Mouse (Mus musculus) embryonic stem cell, embryonic (primary cell): Measurements from ENCODE around the gene Cyb5r3.

Experiments
- CTCF ChIA-PET, 4 experiments: fragments of 300-600 bp in 2 of 4; fragments of 350-600 bp in 2 of 4; sonication (Branson Sonifier 250); formaldehyde crosslinking; loops; one replicate each; lab custom pipeline; 2022; ENCODE audit warnings: inconsistent platforms in 2 of 4; lab: Charles Lee
- POLR2A ChIA-PET, 4 experiments: fragments of 300-600 bp in 2 of 4; fragments of 350-600 bp in 2 of 4; sonication (Branson Sonifier 250); formaldehyde crosslinking; loops; one replicate each; lab custom pipeline; 2022; ENCODE audit warnings: antibody characterized with exemption in 4 of 4, inconsistent platforms in 1 of 4; lab: Charles Lee

Gene Cyb5r3

DNA sequence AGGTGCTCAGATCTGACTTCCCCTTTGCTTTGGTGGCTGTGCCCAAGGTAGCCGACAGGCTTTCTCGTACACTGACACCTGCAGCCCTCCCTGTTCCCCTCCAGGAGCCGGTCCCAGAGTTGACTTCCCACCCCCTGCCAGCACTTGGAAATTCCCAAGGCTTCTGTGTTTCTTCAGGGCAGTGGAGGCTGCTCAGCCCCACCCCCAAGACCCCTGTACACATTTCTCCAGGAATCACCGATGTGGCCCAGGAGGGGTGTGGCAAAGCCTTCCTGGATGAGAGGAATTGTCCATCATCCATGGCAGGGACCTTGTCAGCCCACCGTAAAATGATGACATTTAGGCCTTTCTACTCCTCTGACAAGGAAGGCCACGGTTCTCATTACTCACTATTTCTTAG, 61.1 kb downstream of the Cyb5r3 start:
- POLR2A ChIA-PET, result interaction anchor here in 2 of 4 experiments (3.8 to 16.0 kb wide), 2 partner anchors 37 to 38 kb away, joined by 23 to 172 read pairs; partner anchors contain the start of gene Poldip3 (in 2 of the 2)
- CTCF ChIA-PET, result no interaction called here

DNA sequence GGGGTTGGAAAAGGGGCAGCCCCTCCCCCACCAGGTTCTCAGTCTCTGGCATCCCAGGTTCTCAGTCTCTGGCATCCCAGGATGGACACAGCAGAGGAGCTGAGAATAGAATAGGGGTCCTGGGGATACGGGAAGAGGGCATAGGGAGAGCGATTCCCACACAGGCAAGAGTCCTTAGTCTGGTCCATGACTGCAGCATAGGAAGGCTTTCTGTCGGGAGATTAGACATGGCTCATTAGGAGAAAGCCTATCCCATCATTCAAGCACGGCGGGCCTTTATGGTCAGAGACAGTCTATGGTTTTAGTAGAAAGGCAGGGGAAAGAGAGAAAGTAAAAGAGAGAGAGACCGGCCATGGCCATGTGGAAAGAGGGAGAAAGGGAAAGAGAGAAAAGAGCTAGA, 64.6 kb downstream of the Cyb5r3 start:
- CTCF ChIA-PET, result interaction anchor here in 3 of 4 experiments (0.6 to 1.2 kb wide), 4 partner anchors 22 to 238 kb away, joined by 3 to 8 read pairs (median 3); no protein-coding TSS in a partner anchor

DNA sequence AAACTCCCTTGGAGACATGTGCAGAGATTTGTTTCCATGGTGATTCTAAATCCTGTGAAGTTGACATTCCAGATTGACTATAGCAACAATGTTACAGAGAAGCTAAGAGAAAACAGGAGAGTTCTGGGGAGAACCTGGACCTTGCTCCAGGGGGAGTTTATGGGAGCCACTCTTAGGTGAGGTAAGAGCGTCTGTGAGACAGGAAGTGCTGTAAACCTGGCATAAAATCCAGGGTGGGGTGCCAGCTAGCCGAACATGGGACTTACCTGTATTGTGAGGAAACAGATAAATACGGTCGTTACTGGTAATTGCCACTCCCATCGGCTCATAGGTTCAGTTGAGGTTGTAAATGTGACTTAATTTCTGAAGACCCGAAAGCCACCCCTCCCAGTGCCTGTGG, 66.0 kb downstream of the Cyb5r3 start:
- POLR2A ChIA-PET, result interaction anchor here in 3 of 4 experiments (0.8 to 4.8 kb wide), 7 partner anchors 9 to 130 kb away, joined by 3 to 42 read pairs (median 3); partner anchors contain the start of gene Poldip3 (in 2 of the 3)
- CTCF ChIA-PET, result interaction anchor here in 2 of 4 experiments (1.0 to 1.2 kb wide), 2 partner anchors 21 kb away, joined by 3 read pairs; no protein-coding TSS in a partner anchor

More for the DNA sequence above, 64.6 kb downstream of the Cyb5r3 start:
- POLR2A ChIA-PET, result interaction anchor here in 2 of 4 experiments (0.7 to 16.0 kb wide), 14 partner anchors 8 to 128 kb away, joined by 3 to 172 read pairs (median 4); partner anchors contain the start of gene Poldip3 (in 2 of the 2)
